Mouse (Mus musculus) induced T-regulatory cell, adult 2 months (primary cell): ENCODE measurements around the gene Cldn3.

Experiments
- DNase-seq: peaks from one replicate; pipeline ENCODE4 v3.0.0-alpha.2; 2012; ENCODE audit warnings: low read depth

Gene Cldn3

DNA sequence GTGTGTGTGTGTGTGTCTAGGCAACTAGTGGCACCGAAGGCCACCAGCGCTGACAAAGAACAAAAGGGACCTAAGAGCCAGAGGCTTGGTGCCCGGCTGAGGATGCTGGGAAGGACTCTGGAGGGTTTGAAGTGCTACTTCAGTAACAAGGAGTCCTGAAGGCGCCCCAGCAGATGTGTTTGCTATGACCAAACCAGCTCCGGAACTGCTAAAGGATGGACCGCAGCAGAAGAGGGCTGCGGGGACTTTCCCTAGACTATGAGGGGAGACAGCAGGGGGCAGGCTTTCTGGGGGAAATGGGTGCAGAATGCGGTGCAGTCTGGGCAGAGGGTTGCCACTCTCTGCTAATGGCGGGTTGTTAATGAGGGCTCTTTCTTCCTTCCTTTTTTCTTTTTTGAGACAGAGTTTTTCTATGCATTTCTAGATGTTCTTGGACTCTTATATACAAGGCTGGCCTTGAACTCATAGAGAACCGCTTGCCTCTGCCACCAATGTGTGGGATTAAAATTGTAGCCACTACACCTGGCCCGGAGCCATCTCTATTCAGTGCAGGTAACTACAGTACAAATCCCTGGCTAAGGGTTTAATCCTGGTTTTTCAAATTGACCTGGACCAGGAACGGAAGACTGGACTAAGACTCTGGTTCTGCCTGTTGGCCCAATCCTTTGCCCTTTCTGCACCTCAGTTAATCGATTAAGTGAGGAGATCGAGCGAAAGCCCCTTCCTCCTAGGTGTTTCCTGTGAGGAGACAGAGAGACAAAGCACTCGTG lies 22.0 kb downstream of the Cldn3 start:
- DNase-seq = peak; percentile 61

DNA sequence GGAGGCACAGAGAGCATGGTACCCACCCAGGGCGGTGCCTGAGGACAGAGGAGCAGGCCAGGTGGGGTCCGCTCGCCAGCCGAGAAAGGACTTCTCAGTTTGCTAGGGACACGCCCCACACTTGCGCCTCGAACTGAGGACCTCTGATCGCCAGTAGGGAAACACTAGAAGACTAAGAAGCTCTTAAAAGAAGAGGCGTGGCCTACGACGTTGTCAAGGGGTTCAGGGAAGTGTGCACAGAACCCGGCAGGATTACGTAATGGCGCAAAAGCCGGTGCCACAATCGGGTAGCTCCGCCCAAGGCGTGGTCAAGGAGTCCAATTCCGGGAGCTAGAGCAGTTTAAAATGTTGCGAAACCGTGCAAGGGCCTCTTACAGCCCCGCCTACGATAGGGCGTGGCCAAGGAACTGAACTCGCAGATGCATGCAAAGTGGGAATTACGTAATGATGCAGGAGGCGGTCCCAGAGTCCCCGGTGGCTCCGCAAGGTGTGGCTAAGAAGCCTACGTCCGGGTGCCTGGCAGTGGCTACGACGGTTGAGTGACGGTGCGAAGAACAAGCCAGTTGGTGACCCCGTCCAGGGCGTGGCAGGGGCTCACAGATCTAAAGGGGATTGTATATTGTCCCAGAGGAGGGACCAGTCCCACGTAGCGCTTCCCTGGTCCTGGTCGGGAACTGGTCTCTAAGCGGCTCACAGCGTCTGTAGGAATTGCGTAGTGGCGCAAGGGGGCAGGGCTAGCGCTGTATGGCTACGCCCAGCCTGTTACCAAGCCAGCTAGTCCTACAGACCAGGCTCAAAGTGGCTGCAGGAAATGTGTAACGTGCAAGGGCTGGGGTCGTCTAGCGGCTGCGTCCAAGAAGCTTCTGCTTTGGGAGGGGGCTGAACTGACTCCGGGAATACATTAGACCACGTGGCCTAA lies 22.9 kb downstream of the Cldn3 start, which contains the start of gene Abhd11:
Abhd11 (plus strand) TSS at position 482 of the 919 bp plus-strand sequence.
- peak; percentile 100 for DNase-seq

DNA sequence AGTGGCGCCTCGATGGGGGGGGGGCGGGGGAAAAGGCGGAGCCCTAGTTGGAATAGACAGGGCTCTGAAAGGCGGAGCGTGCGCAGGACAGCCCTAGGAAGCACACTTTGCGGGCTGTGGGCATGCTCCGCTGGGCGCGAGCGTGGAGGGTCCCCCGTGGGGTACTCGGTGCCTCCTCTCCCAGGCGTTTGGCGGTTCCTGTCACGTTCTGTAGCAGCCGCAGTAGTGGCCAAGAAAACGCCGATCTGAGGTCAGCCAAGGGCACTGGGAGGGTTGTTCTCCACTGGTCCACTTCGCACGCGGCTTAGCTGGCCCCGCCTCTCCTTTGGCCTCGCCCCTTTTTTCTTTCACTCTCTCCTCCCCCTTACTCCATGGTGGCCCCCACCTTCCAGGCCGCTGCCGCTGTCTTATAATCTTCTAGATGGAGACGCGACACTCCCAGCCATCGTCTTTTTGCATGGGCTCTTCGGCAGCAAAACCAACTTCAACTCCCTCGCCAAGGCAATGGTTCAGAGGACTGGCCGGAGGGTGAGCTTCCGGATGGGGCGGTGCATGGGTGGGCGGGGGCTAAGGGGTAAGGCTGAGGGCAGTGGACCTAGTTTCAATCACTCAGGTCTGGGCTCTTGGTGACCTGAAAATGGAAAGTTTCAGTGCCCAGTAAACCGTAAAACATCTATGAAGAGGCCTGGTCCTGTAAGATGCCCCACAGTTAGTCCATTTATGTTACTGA lies 23.7 kb downstream of the Cldn3 start:
- peak; percentile 95 for DNase-seq

DNA sequence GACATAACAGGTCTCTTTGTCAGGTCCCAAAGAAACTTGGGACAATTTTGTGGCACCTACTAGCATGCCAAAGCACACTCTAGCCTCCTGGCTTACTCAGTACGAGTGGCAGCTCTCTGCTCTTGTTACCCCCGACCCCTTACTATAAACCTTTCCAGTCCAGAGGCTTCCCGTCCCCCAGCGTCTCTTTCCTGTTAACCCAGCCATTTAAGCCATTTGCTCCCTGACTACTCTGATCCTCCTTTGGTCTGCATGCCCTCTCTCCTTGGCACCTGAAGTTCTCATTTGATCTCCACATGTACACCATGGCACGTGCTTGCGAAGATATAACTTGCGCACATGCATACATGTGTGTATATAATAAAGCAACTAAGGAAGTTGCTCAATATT lies 24.3 kb downstream of the Cldn3 start:
- DNase-seq = no peak

DNA sequence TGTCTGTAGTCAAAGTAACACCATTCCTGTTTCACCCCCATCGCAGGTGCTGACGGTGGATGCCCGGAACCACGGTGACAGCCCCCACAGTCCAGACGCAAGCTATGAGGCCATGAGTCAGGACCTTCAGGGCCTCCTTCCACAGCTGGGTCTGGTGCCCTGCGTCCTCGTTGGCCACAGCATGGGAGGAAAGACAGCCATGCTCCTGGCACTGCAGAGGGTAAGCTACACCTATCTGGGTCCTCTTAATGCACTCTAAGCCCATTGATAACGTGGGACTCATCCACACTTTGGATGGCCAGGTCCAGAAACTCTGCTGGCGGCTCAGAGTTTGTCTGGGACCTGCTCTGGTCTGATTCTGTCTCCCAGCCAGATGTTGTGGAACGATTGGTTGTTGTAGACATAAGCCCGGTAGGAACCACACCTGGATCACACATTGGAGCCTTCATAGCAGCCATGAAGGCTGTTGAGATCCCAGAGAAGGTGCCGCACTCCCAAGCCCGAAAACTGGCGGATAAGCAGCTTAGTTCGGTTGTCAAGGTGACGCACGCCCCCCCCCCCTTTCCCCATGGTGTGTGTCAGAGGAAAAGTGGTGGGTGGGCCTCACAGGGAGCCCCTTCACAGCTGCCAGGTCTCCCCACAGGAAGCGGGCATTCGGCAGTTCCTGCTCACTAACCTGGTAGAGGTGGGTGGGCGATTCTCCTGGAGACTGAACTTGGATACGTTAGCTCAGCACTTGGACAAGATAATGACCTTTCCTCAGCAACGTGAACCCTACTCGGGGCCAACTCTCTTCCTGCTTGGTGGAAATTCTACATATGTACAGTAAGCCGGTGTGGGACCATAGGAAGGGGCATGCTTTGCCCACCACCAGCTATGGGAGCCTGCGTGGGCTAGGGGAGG lies 25.1 kb downstream of the Cldn3 start:
- DNase-seq = no peak

DNA sequence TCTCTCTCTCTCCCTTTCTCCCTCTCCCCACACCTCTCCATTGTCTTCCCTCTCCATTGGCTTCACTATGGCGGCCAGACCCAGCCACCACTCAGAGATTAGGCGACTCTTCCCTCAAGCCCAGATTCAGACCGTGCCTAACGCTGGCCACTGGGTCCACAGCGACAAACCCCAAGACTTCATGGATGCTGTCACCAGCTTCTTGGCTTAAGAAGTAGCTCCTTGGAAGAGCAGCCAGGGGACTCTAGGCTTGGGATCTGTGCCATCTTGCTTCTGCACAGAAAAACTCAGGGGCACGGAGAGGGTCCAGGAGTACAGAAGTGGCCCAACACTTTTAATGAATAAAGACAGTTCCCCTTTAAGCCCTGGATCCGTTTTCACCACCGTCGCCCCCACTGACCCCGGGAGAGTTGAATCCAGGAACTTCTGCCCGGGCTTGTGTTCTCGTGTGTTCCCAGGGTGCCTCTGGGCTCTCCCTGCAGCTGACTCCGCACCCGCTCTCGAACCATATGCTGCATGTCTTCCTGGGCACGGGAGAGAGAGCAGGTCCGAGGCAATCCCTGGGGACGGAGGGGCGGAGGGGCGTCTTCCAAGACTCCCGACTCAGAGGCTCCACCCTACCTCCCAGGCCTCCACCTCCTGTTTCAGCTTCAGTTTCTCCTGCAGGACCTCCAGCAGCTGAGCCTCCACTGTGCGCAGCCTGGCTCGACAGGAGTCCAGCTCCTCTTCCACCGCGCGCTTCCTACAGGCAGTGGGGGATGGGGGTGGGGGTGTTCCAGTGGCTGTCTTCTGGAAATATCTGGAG lies 26.0 kb downstream of the Cldn3 start:
- no peak for DNase-seq

DNA sequence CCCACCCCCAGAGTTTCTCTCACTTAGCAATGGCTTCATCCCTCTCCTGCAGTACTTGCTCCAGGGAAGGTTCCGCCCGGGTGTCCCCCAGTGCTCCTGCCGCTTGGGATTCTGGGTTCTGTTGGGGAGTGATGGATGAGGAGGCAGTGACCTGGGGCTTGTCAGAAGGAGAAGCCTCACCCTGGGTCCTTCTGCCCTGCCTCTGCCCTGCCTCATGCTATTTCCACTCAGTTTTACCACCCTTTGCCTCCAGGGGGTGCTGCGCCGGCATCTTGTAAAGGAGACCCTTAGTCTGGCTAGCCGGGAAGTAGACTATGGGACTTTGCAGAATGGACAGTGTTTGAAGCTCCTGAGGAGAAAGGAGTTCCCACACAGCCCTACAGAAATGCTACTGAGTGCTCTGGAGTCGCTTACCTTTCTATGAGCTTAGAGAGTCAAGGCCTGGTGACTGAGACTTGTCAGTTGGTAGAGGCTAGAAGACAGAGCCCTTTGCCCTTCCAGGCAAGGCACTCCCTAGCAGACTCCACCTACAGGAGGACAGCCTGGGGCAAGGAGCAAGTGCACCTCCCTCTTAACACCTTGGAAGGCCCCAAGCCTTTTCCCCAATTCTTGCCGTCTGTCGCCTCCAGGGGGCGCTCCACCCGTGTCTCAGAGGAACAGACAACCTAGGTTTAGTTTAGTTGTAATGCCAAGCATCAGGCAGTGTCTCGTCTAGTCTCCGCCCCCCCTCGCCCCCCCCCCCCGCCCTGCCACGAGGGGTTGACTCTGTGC lies 26.8 kb downstream of the Cldn3 start:
- peak; percentile 93 for DNase-seq

DNA sequence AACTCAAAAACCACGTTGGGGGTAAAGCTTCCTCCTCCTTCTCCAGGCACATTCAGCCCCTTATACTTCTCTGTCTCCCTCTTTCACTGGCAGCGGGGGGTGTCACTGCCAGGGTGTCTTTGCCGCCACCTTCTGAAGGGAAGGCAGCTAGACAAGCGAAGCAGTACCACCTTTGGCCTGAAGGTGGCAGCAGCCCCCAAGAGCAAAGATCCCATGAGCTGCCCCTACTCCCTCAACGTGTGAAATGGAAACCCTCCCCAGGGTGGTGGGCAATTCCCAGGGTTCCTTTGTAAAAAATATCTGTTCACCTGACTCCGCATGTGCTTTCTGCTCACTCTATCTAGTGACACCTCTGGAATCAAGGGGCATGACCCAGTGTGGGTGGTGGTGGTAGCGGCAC lies 29.5 kb downstream of the Cldn3 start:
- DNase-seq = peak; percentile 93

DNA sequence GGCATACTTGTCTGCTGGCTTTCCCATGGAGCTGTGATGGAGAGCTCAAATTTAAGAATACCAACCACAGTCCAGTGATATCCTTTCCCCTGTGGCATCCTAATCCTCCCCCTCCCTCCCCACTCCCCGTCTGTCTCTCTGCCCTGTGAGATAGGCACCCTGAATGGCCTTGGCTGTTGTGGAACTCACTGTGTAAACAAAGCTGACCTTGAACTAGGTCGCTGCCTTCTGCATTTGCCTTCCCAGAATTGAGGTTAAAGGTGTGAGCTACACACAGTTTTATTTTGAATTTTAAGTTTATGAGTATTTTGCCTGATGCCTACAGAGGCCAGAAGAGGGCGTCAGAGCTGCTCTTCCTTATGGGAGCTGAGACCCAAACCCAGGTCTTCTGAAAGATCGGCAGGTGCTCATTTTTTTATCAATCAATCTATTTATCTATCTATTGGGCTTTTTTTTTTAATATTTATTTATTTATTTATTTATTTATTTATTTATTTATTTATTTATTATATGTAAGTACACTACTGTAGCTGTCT lies 30.3 kb downstream of the Cldn3 start:
- DNase-seq = peak; percentile 52

DNA sequence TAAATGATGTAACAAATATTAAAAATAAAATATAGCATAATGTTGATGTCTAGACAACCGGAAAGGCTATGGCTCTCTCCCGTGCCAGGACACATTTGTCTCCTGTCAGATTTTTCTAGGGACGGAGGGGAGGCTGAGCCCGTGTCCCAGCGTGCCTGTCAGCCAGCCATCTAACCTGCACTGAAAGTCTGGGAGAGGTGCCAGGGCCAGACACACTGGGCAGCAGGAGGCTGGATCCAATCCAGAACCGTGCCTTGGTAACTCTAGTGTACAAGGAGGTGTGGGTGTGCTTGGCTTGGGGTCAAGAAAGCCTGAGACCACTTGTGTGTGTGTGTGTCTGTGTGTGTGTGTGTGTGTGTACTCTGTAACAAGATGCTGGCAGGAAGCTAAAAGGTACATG lies 35.8 kb downstream of the Cldn3 start:
- no peak for DNase-seq

DNA sequence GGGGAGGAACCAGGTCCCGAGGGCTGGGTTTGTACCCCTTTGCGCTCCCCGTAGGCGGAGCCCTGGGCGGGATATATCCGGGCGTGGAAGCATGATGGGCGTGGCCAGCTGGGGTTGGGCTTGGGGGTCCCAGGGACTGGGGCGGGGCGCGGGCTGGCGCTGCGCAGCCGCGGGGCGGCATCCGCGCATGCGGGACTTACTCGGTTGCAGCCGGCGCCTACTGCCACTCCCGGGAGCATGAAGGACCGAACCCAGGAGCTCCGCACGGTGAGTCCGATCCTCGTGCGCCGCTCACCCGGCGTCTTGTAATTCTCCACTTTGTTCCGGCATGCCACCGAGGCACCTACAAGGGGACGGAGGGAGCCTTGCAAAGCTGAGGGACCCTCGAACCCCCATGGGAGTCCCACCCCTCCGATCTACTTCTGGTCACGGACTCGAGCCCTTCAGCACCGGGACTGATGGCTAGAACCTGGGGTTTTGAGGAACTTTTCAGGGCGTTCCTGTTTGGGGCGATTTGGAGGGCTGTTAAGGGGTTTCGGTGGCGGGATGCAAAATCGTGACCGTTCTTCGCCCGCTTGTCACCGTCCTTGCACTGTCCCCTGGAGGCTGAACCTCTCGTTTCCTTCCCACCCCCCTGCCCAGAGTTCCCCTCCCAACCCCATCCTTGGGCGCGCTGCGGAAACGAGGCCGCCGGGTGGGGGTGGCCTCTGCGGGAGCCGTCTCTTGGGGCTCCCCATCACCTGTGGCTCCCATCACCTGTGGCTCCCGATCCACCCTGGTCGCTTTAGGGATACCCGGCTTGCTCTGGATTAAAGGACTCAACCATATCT lies 37.5 kb downstream of the Cldn3 start, which contains the start of gene Stx1a:
Stx1a (plus strand) TSS at position 139 of the 830 bp plus-strand sequence.
- DNase-seq = peak; percentile 89

DNA sequence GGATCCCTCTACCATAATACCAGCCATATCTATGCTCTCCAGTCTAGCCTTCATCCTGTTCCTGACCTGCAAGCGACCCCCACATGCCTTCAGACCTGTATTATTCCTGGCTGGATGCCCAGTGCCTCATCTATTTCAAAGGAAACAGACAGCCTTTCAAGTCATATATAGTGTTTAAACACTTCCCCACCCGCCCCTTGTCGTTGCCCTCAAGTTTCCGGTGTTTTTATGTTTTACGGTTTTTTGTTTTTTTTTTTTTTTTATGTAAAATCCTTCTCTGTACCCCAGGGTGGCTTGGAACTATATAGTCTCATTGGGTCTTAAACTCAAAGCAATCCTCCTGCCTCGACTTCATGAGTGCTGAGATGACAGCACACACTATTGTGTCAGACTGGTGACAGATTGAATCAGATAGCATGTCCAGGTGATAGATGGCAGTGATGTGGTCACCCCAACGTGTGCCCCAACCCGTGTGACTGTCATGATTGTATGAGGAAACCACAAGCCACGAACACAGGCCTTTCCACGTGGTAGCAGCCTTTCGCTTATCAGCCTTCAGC lies 38.7 kb downstream of the Cldn3 start:
- peak; percentile 91 for DNase-seq

DNA sequence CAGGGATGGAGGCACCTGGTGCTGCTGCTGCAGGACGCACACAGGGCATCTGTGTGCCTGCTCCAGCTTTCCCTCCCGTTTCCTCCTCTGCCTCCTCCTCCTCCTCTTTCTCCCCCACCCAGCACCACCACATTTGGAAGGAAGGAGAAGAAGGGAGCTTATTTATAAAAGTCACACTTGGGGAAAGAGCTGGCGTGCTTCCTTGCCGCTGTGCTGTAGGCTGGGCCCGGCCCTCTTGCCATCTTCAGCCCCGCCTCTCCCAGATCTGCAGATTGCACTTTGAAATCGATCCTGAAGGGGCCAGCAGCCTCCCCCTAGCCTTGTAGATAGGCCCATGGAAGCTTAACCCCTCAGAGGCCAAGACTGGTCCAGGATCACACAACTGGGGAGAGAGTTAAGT lies 39.9 kb downstream of the Cldn3 start:
- peak; percentile 33 for DNase-seq

DNA sequence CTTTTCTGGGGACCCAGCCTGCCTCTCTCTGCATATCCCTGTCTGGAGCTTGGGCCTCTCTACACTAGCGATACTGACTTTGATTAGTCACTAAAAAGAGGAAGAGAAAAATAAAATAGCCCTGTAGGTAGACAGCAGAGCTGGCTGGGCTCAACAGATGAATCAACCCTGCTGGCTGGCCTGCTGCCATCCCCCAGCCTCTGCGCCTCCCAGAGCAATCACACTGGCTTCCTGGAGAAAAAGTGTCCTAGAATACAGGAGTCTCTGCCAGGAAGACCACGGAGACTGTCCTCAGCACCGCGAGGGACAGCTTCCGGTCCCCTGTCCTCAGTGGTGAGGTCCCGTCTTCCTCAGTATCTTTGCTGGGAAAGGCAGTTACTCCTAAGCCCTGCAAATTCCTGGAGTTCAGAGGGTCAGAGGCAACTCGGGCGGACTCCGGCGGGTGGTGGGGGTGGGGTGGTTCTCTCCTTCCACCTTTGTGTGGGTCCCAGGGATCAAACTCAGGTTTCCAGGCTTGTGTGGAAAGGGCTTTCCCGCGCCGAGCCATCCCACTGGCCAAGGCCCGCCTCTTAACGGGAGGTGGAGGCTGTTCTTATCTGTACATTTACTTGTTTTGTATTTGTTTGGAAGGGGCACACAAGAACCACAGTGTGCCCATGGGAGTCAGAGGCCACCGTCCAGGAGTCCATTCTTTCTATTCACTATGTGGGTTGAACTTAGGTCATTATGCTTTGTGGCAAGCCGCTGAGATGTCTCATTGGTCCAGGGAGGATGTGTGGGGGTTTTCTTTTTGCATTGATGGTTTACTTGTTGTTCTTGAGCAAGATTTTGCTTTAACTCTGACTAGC lies 43.2 kb downstream of the Cldn3 start:
- DNase-seq = no peak

DNA sequence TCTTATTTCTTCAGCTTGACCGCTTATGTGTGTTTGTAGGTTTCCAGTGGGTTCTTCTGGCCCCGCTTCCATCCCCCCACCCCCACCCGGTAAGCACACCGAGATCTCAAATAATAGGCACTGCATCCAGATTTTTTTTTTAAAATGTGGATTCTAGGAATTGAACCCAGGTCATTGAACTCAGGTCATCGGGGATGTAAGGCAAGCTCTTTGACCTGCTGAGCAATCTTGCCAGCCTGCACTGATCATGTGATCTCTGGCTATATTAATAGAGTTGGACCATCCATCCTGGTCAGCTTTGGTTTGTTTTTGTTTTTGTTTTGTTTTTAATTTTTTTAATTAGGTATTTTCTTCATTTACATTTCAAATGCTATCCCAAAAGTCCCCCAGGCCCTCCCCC lies 46.6 kb downstream of the Cldn3 start:
- DNase-seq = no peak

DNA sequence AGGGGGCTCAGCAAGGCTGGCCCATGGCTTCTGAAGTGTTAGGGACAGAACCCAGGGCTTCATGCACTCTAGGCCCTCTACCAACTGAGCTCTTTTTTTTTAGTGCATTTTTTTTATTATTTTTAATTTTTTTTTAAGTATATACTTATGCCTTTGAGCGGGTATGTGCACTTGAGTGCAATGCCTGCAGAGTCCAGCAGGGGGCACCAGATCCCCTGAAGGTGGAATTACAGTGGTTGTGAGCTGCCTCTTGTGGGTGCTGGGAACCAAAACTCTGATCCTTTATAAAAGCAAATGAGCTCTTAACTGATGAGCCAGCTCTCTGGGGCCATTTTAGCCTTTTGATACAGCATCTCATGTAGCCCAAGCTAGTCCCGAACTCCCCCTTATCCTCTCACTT lies 48.6 kb downstream of the Cldn3 start:
- DNase-seq = peak; percentile 35
